Mouse (Mus musculus): Measurements from ENCODE around the gene Atf4.

Atf4 gene

DNA sequence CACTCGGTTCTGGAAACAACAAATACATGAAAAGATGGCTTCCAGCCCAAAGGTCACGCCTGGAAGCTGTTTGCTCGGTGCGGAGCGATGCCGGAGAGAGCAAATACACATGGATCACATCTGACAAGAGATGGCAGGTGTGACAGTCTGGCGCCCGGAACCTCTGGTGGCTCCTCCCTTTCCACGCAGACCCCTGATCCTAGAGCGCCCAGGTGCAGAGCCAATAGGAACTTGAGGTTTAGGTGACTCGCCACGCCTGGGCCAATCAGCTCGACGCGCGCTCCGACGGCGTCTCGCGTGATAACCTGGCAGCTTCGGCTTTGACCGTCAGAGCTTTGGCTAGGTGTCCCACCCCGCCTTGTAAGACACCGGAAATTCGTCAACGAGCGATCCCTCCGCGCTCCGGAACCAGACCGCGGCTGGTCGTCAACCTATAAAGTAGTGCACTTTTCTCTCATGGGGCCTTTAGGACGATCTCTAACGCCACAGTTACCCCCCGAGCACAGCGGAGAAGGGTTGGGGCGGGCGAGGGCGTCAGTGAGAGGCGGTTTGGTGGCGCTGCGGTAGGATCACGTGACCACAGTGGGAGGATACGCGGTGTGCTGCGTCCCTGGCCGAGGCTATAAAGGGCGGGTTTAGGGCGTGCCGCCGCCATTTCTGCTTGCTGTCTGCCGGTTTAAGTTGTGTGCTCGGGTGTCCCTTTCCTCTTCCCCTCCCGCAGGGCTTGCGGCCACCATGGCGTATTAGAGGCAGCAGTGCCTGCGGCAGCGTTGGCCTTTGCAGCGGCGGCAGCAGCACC lies at the start of gene Atf4:
TSS of gene Atf4 (plus strand) at position 338 of the 799 bp plus-strand sequence.
- in situ Hi-C loops (cut with MboI; ENCODE audit: low pct_unique_long_range_greater_than_20kb in 1 of 2, low sequenced_read_pairs in 2 of 2, unreplicated experiment in 1 of 2), result no loop called here

DNA sequence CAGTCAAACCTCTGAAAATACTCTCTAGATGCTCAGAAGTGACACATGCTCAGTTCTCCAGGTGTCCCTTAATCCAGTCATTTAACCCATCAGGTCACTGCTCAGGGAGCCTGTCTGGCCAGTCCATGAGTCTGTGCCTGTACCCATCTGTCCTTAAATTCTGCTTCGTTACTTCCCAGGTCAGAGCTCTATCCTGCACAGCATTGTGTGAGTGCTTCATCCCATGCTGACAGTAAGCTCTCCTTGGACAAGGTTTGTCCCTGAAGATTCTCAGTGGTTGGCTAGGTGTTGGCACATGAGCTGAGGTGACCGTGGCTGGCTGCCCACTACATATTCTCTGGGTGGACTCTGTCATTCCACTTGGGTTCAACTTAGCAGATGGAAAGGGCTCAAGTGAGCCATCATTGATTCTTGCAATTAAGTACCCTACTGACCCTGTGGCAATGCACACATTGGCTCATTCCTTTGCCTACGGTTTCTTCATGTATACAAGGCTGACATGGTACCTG lies 48.9 kb upstream of the Atf4 start:
- in situ Hi-C loops (cut with MboI; ENCODE audit: low pct_unique_long_range_greater_than_20kb in 1 of 2, low sequenced_read_pairs in 2 of 2, unreplicated experiment in 1 of 2), result no loop called here

- in situ Hi-C loops (cut with MboI; ENCODE audit: low pct_unique_long_range_greater_than_20kb in 1 of 2, low sequenced_read_pairs in 2 of 2, unreplicated experiment in 1 of 2), result no loop called here
Observed at GRCm38 (mm10) chr15:80208446-80208845, 46.5 kb upstream of the Atf4 start.

- in situ Hi-C loops (cut with MboI; ENCODE audit: low pct_unique_long_range_greater_than_20kb in 1 of 2, low sequenced_read_pairs in 2 of 2, unreplicated experiment in 1 of 2), result no loop called here
Observed at GRCm38 (mm10) chr15:80213688-80214087, 41.3 kb upstream of the Atf4 start.

DNA sequence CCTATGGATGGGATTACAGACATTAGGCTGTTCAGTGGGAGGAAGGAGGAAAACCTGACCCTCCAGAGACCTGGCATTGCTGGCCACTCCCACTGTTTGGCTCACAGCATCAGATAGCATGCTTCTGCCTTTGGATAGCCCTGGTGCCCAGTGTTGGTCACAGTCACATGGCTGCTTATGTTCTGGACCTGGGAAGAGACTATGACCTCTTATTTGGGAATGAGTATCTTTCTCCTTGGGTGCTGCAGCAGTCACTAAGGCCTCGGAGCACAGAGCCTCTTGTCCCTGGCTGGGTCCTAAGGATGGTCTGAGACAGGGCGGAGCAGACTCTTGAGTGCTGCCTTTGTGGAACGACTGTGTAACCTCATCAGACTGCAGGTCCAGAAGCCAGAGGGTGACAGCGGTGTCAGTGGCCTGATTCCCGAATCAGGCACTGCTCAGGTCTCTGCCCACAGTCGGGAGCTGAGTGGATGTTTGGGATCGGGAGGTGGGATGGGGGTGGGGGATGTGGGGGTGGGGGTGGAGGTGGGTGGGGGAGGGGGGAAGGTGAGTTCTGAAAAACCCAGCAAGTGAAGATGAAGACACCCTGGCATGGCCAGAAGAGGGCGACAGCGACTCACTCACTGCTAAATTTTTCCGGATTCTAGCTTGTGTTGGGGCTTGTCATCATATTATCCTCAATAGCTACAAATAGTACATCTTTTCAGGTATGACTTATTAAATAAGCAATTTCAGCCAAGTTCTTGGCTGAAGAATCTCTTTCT lies 39.1 kb upstream of the Atf4 start:
- in situ Hi-C loops (cut with MboI; ENCODE audit: low pct_unique_long_range_greater_than_20kb in 1 of 2, low sequenced_read_pairs in 2 of 2, unreplicated experiment in 1 of 2), result no loop called here

- in situ Hi-C loops (cut with MboI; ENCODE audit: low pct_unique_long_range_greater_than_20kb in 1 of 2, low sequenced_read_pairs in 2 of 2, unreplicated experiment in 1 of 2), result no loop called here
Observed at GRCm38 (mm10) chr15:80216480-80216820, 38.5 kb upstream of the Atf4 start.

- in situ Hi-C loops (cut with MboI; ENCODE audit: low pct_unique_long_range_greater_than_20kb in 1 of 2, low sequenced_read_pairs in 2 of 2, unreplicated experiment in 1 of 2), result no loop called here
Observed at GRCm38 (mm10) chr15:80217476-80217875, 37.5 kb upstream of the Atf4 start.

DNA sequence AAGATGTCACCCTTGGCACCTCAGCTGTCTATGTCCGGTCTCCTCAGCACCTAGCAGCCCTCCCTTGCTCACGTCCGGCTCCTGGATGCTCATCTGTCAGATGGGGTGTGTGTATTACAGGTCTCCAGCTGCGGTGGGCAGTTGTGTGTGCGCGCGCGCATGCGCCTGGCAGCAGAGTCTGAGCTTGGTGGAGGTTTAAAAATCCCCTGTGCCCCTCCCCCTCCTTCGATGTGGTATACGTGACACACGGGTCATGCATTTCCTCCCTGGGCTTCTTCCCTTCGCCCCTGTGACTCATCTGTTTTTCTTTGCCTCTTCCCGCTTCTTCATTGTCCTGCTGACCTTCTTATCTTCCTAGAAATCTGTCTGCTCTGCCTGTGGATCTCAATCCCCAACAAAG lies 35.8 kb upstream of the Atf4 start:
- in situ Hi-C loops (cut with MboI; ENCODE audit: low pct_unique_long_range_greater_than_20kb in 1 of 2, low sequenced_read_pairs in 2 of 2, unreplicated experiment in 1 of 2), result no loop called here

- in situ Hi-C loops (cut with MboI; ENCODE audit: low pct_unique_long_range_greater_than_20kb in 1 of 2, low sequenced_read_pairs in 2 of 2, unreplicated experiment in 1 of 2), result loop anchor here in 1 of 2 experiments (5.0 kb wide), 1 partner anchor 108 kb away; no protein-coding TSS in a partner anchor
Observed at GRCm38 (mm10) chr15:80219705-80220657, 35.0 kb upstream of the Atf4 start.

- in situ Hi-C loops (cut with MboI; ENCODE audit: low pct_unique_long_range_greater_than_20kb in 1 of 2, low sequenced_read_pairs in 2 of 2, unreplicated experiment in 1 of 2), result loop anchor here in 1 of 2 experiments (5.0 kb wide), 1 partner anchor 109 kb away; no protein-coding TSS in a partner anchor
Observed at GRCm38 (mm10) chr15:80221031-80221430, 34.0 kb upstream of the Atf4 start.

GRCm38 (mm10) chr15:80223751-80224150 lies 31.2 kb upstream of the Atf4 start:
- in situ Hi-C loops (cut with MboI; ENCODE audit: low pct_unique_long_range_greater_than_20kb in 1 of 2, low sequenced_read_pairs in 2 of 2, unreplicated experiment in 1 of 2), result loop anchor here in 1 of 2 experiments (5.0 kb wide), 1 partner anchor 111 kb away; no protein-coding TSS in a partner anchor

GRCm38 (mm10) chr15:80225208-80225607 lies 29.8 kb upstream of the Atf4 start:
- in situ Hi-C loops (cut with MboI; ENCODE audit: low pct_unique_long_range_greater_than_20kb in 1 of 2, low sequenced_read_pairs in 2 of 2, unreplicated experiment in 1 of 2), result no loop called here

GRCm38 (mm10) chr15:80225796-80226195 lies 29.2 kb upstream of the Atf4 start:
- in situ Hi-C loops (cut with MboI; ENCODE audit: low pct_unique_long_range_greater_than_20kb in 1 of 2, low sequenced_read_pairs in 2 of 2, unreplicated experiment in 1 of 2), result no loop called here

- in situ Hi-C loops (cut with MboI; ENCODE audit: low pct_unique_long_range_greater_than_20kb in 1 of 2, low sequenced_read_pairs in 2 of 2, unreplicated experiment in 1 of 2), result no loop called here
Observed at GRCm38 (mm10) chr15:80228071-80228800, 26.7 kb upstream of the Atf4 start.

- in situ Hi-C loops (cut with MboI; ENCODE audit: low pct_unique_long_range_greater_than_20kb in 1 of 2, low sequenced_read_pairs in 2 of 2, unreplicated experiment in 1 of 2), result no loop called here
Observed at GRCm38 (mm10) chr15:80232331-80232730, 22.7 kb upstream of the Atf4 start.

DNA sequence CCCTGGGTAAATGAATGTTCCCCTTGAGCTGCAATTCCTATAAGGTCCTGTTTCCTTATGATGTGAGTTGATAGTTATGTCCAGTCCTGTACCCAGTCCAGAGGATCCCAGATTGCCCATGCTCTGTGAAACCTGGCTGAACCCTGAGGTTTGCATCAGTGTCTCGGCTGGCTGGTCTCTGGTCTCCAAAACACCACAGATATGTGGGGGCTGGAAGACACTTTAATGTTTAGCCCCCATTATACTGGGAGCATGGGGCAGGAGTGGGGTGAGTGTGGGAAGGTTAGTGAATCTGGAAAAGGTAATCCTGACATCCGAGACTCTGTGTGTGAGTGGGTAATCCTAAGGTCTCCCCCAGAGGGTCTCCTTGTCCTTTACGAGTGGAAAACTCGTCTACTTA lies 21.9 kb upstream of the Atf4 start:
- in situ Hi-C loops (cut with MboI; ENCODE audit: low pct_unique_long_range_greater_than_20kb in 1 of 2, low sequenced_read_pairs in 2 of 2, unreplicated experiment in 1 of 2), result no loop called here

- in situ Hi-C loops (cut with MboI; ENCODE audit: low pct_unique_long_range_greater_than_20kb in 1 of 2, low sequenced_read_pairs in 2 of 2, unreplicated experiment in 1 of 2), result no loop called here
Observed at GRCm38 (mm10) chr15:80233733-80234509, 21.1 kb upstream of the Atf4 start, which contains the start of gene Mief1. Mief1 (plus strand) TSS chr15:80234018.
